Mouse (Mus musculus) MEL (cell line): ENCODE results near the gene Zfp51.

Source experiments
- BHLHE40 ChIP-seq: IDR thresholded peaks from 2 replicates; pipeline ENCODE4 v1.6.1; 2012; ENCODE audit warnings: low read depth, mild to moderate bottlenecking, inconsistent platforms, low read length, improper control_type of control experiment, borderline replicate concordance
- CTCF ChIP-seq, 3 experiments: IDR thresholded peaks in 2 of 3; conservative IDR thresholded peaks in 1 of 3; 2 replicates each; pipeline ENCODE4 v1.5.1; 2011 to 2012; ENCODE audit warnings: low read length in 3 of 3, low read depth in 2 of 3, mild to moderate bottlenecking in 2 of 3, improper control_type of control experiment in 1 of 3, inconsistent platforms in 1 of 3, mixed read lengths in 1 of 3, moderate library complexity in 1 of 3; ENCODE audit not compliant: control insufficient read depth in 1 of 3, insufficient read depth in 1 of 3, poor library complexity in 1 of 3, severe bottlenecking in 1 of 3
- GATA1 ChIP-seq: IDR thresholded peaks from 2 replicates; pipeline ENCODE4 v1.6.1; 2011; ENCODE audit warnings: low read depth, low read length, improper control_type of control experiment
- JUND ChIP-seq: IDR thresholded peaks from 2 replicates; pipeline ENCODE4 v1.6.1; 2011; ENCODE audit warnings: low read depth, mild to moderate bottlenecking, improper control_type of control experiment, low read length

DNA sequence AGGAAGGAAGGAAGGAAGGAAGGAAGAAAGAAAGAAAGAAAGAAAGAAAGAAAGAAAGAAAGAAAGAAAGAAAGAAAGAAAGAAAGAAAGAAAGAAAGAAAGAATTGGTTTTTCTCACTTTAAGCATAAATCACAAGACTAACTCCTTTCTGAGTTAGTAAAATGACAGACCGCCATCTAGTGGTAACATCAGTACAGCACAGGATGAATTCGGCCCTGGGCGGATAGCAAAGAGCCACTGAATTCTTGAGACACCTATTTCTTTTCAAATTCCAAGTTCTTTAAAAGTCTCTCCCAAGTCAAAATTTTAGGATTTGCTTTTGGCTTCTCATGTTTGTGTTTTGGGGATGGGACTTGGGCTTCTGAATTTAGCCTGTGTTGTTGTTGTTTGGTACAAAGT is 505 bp upstream of the Zfp51 start:
- TF ChIP-seq CTCF (IDR thresholded peaks at IDR 0.05 in 2 of 3, conservative IDR thresholded peaks at IDR 0.05 in 1 of 3; ENCODE audit: control insufficient read depth in 1 of 3, insufficient read depth in 1 of 3, low read depth in 2 of 3, low read length in 3 of 3, poor library complexity in 1 of 3, severe bottlenecking in 1 of 3) (peak; percentile 62 to 86 (median 66)), BHLHE40 (no peak), JUND (no peak), GATA1 (0 out of 2 replicates have a peak, but pooled peaks have one; percentile 6)
